Mouse (Mus musculus) embryonic fibroblast, embryonic 13.5 days (primary cell): Measurements from ENCODE around the gene Slc39a11.

Experiments used
- CTCF ChIP-seq: IDR thresholded peaks from 2 replicates; pipeline ENCODE4 v1.5.1; 2011; ENCODE audit warnings: mild to moderate bottlenecking, control low read depth, low read length, moderate library complexity, borderline replicate concordance; ENCODE audit not compliant: insufficient read depth
- POLR2A ChIP-seq: IDR thresholded peaks from 2 replicates; pipeline ENCODE4 v1.6.1; 2011; ENCODE audit warnings: low read depth, mild to moderate bottlenecking, control low read depth, low read length, moderate library complexity

- TF ChIP-seq CTCF = no peak
- no peak for TF ChIP-seq POLR2A
These were observed 47.7 kb upstream of the Slc39a11 start for GRCm38 (mm10) chr11:113697571-113697970.
